Mouse (Mus musculus): ENCODE measurements around the gene Arap2. TPM values are rescaled to one million over a fixed set of nuclear protein-coding genes. Genes with fewer than 3 reads are reported as not detected.

Arap2 gene
- polyA plus RNA-seq, 1 experiment from 2014 or later, result 4.4 TPM

- H3K9me3 ChIP-seq (replicated peaks), result no peaks in the 10 kb centered on the region
- no peak for ATAC-seq (ENCODE audit: insufficient number of reproducible peaks, low FRiP score)
- H3K27ac ChIP-seq (ENCODE audit: poor library complexity, severe bottlenecking), result no peak overlapping the region
- H3K9ac ChIP-seq, result no peak overlapping the region
- no peak overlapping the region for H3K4me3 ChIP-seq
- WGBS, result 87% methylated on average over 11 of the region's 11 CpGs
- H3K4me2 ChIP-seq, result no peak overlapping the region
- H3K4me1 ChIP-seq (replicated peaks), result no peaks in the 10 kb centered on the region
- no peaks in the 10 kb centered on the region for H3K27me3 ChIP-seq (replicated peaks)
- no peaks in the 10 kb centered on the region for H3K36me3 ChIP-seq
These were observed 143.0 kb downstream of the Arap2 start for GRCm38 (mm10) chr5:62622848-62623479.

- Histone ChIP-seq H3K4me1 (replicated peaks) (no peaks in the 10 kb centered on the region), H3K9me3 (replicated peaks) (no peaks in the 10 kb centered on the region), H3K36me3 (no peaks in the 10 kb centered on the region), H3K27me3 (replicated peaks) (no peaks in the 10 kb centered on the region), H3K4me3 (no peak overlapping the region), H3K9ac (no peak overlapping the region), H3K4me2 (no peak overlapping the region), H3K27ac (ENCODE audit: poor library complexity, severe bottlenecking) (no peak overlapping the region)
- no peak for ATAC-seq (ENCODE audit: insufficient number of reproducible peaks, low FRiP score)
These were observed 147.7 kb downstream of the Arap2 start for GRCm38 (mm10) chr5:62618286-62618685.

- WGBS, result 68% methylated on average over 3 of the region's 3 CpGs
These were observed 154.0 kb downstream of the Arap2 start for GRCm38 (mm10) chr5:62611990-62612389.

GRCm38 (mm10) chr5:62587348-62587747 lies 178.6 kb downstream of the Arap2 start:
- H3K4me3 ChIP-seq, result no peak overlapping the region
- no peaks in the 10 kb centered on the region for H3K36me3 ChIP-seq
- no peaks in the 10 kb centered on the region for H3K4me1 ChIP-seq (replicated peaks)
- no peak overlapping the region for H3K27ac ChIP-seq (ENCODE audit: poor library complexity, severe bottlenecking)
- 85% methylated on average over 1 of the region's 1 CpGs for WGBS
- no peak for ATAC-seq (ENCODE audit: insufficient number of reproducible peaks, low FRiP score)
- H3K9me3 ChIP-seq (replicated peaks), result no peaks in the 10 kb centered on the region
- H3K4me2 ChIP-seq, result no peak overlapping the region
- H3K27me3 ChIP-seq (replicated peaks), result no peaks in the 10 kb centered on the region
- no peak overlapping the region for H3K9ac ChIP-seq

More at GRCm38 (mm10) chr5:62611990-62612389, 154.0 kb downstream of the Arap2 start:
- H3K9me3 ChIP-seq (replicated peaks), result no peaks in the 10 kb centered on the region
- H3K4me1 ChIP-seq (replicated peaks), result no peaks in the 10 kb centered on the region
- H3K9ac ChIP-seq, result no peak overlapping the region
- H3K27me3 ChIP-seq (replicated peaks), result no peaks in the 10 kb centered on the region
- H3K36me3 ChIP-seq, result no peaks in the 10 kb centered on the region
- no peak overlapping the region for H3K27ac ChIP-seq (ENCODE audit: poor library complexity, severe bottlenecking)
- no peak overlapping the region for H3K4me2 ChIP-seq
- no peak overlapping the region for H3K4me3 ChIP-seq
- no peak for ATAC-seq (ENCODE audit: insufficient number of reproducible peaks, low FRiP score)

- 25% methylated on average over 2 of the region's 2 CpGs for WGBS
- H3K4me1 ChIP-seq (replicated peaks), result no peaks in the 10 kb centered on the region
- H3K36me3 ChIP-seq, result no peaks in the 10 kb centered on the region
- no peaks in the 10 kb centered on the region for H3K27me3 ChIP-seq (replicated peaks)
- no peak overlapping the region for H3K4me2 ChIP-seq
- H3K27ac ChIP-seq (ENCODE audit: poor library complexity, severe bottlenecking), result no peak overlapping the region
- H3K9me3 ChIP-seq (replicated peaks), result no peaks in the 10 kb centered on the region
- H3K9ac ChIP-seq, result no peak overlapping the region
- no peak overlapping the region for H3K4me3 ChIP-seq
- ATAC-seq (ENCODE audit: insufficient number of reproducible peaks, low FRiP score), result no peak
These were observed 183.3 kb downstream of the Arap2 start for GRCm38 (mm10) chr5:62582643-62583042.

GRCm38 (mm10) chr5:62581699-62582098 lies 184.3 kb downstream of the Arap2 start:
- no peak overlapping the region for H3K27ac ChIP-seq (ENCODE audit: poor library complexity, severe bottlenecking)
- H3K9ac ChIP-seq, result no peak overlapping the region
- no peaks in the 10 kb centered on the region for H3K27me3 ChIP-seq (replicated peaks)
- H3K36me3 ChIP-seq, result no peaks in the 10 kb centered on the region
- ATAC-seq (ENCODE audit: insufficient number of reproducible peaks, low FRiP score), result no peak
- H3K4me2 ChIP-seq, result no peak overlapping the region
- no peak overlapping the region for H3K4me3 ChIP-seq
- 72% methylated on average over 3 of the region's 3 CpGs for WGBS
- no peaks in the 10 kb centered on the region for H3K9me3 ChIP-seq (replicated peaks)
- no peaks in the 10 kb centered on the region for H3K4me1 ChIP-seq (replicated peaks)

GRCm38 (mm10) chr5:62574336-62574844 lies 191.6 kb downstream of the Arap2 start:
- H3K27me3 ChIP-seq (replicated peaks), result no peaks in the 10 kb centered on the region
- ATAC-seq (ENCODE audit: insufficient number of reproducible peaks, low FRiP score), result no peak
- no peak overlapping the region for H3K9ac ChIP-seq
- H3K9me3 ChIP-seq (replicated peaks), result no peaks in the 10 kb centered on the region
- H3K4me2 ChIP-seq, result no peak overlapping the region
- WGBS, result 84% methylated on average over 3 of the region's 3 CpGs
- H3K4me1 ChIP-seq (replicated peaks), result no peaks in the 10 kb centered on the region
- H3K4me3 ChIP-seq, result no peak overlapping the region
- no peaks in the 10 kb centered on the region for H3K36me3 ChIP-seq
- H3K27ac ChIP-seq (ENCODE audit: poor library complexity, severe bottlenecking), result no peak overlapping the region

Other genes with a start within 250 kb of the Arap2 start
- gene Dthd1, start 47.7 kb upstream of the Arap2 start, polyA plus RNA-seq (2016; fragmentation: Nextera tagmentation; extraction: Ambion mirVana), result 0.08 and 0.18 TPM in 2 replicates

Measured in heart, embryonic 12.5 days (tissue).